Comparison of ENCODE assay signal across 16 mouse cellular contexts in genomic region chr12:27838955-27839354, GRCm38 (mm10).
DNase-seq lines count a peak whose midpoint lies in the region; ATAC-seq and TF ChIP-seq lines count a peak whose summit lies in the region.
"Had no signal": no experiment of that assay in that cellular context is flagged by ENCODE, and none has a peak within 500 bp of the region (broad histone marks: within the 10 kb centered on the region; RNA-seq: fewer than 3 reads in every experiment).

No protein-coding gene starts in this region.

- TF ChIP-seq CTCF in brain, embryonic 14.5 days (IDR thresholded peaks at IDR 0.05; ENCODE audit: borderline replicate concordance, extremely low read depth, insufficient read depth, insufficient read length): no peak

- intact Hi-C loops in gastrocnemius, postnatal 36 days (cut with DNase I): no loop called here

- no peak overlapping the region for H3K4me3 ChIP-seq in forebrain, embryonic 14.5 days (ENCODE audit: low read depth, low read length)
- no peak overlapping the region for H3K4me3 ChIP-seq in forebrain, embryonic 11.5 days (ENCODE audit: low read depth, low read length)
- H3K4me3 ChIP-seq in forebrain, embryonic 16.5 days (replicated peaks; ENCODE audit: low read length): no peak overlapping the region
- H3K4me3 ChIP-seq: embryonic facial prominence, embryonic 10.5 days; embryonic facial prominence, embryonic 12.5 days had no signal

- no peaks in the 10 kb centered on the region for H3K4me1 ChIP-seq in forebrain, embryonic 14.5 days (ENCODE audit: control insufficient read depth, insufficient read depth, low read length)
- H3K4me1 ChIP-seq in forebrain, embryonic 11.5 days (replicated peaks; ENCODE audit: control insufficient read depth, insufficient read depth, low read length): no peaks in the 10 kb centered on the region
- H3K4me1 ChIP-seq in forebrain, embryonic 16.5 days (replicated peaks; ENCODE audit: control insufficient read depth, insufficient read depth, low read length): peaks cover 7% of the 10 kb centered on the region; the same call in 1 of the 2 replicates
- H3K4me1 ChIP-seq: embryonic facial prominence, embryonic 10.5 days had no signal

- H3K27ac ChIP-seq in forebrain, embryonic 14.5 days (ENCODE audit: low read depth, low read length): peak overlapping the region; percentile 68
- no peak overlapping the region for H3K27ac ChIP-seq in forebrain, embryonic 11.5 days (ENCODE audit: low read depth, low read length)
- H3K27ac ChIP-seq in forebrain, embryonic 16.5 days (ENCODE audit: low read length): peak overlapping the region; percentile 83
- H3K27ac ChIP-seq: embryonic facial prominence, embryonic 10.5 days; embryonic facial prominence, embryonic 12.5 days had no signal

- no peaks in the 10 kb centered on the region for H3K36me3 ChIP-seq in forebrain, embryonic 14.5 days (ENCODE audit: control insufficient read depth, insufficient read depth, low read length)
- no peaks in the 10 kb centered on the region for H3K36me3 ChIP-seq in forebrain, embryonic 11.5 days (ENCODE audit: control insufficient read depth, insufficient read depth, low read length)
- H3K36me3 ChIP-seq in forebrain, embryonic 16.5 days (ENCODE audit: control insufficient read depth, insufficient read depth): no peaks in the 10 kb centered on the region
- H3K36me3 ChIP-seq: embryonic facial prominence, embryonic 10.5 days; embryonic facial prominence, embryonic 12.5 days had no signal

- peak; percentile 14 for DNase-seq in forebrain, embryonic 14.5 days (ENCODE audit: low spot score)
- DNase-seq in forebrain, embryonic 11.5 days (ENCODE audit: low spot score): no peak
- peak; percentile 38 for DNase-seq in brain, embryonic 14.5 days (ENCODE audit: low read depth)
- no peak for DNase-seq in gastrocnemius, postnatal 36 days
- no peak for DNase-seq in urinary bladder, postnatal 25 days (ENCODE audit: low spot score)
- DNase-seq: adrenal gland, adult 2 months; adrenal gland, postnatal 10 days; adrenal gland, postnatal 25 days; cerebellum, adult 11-12 months; cerebellum, adult 2 months; cerebellum, adult 9-10 months; cerebellum, postnatal 10 days; cerebellum, postnatal 25 days had no signal

- no peak for TF ChIP-seq POLR2A in brain, embryonic 14.5 days (IDR thresholded peaks at IDR 0.05; ENCODE audit: borderline replicate concordance, extremely low read depth, insufficient read depth, insufficient read length, poor library complexity, severe bottlenecking)

- no peaks in the 10 kb centered on the region for H3K9me3 ChIP-seq in forebrain, embryonic 14.5 days (replicated peaks; ENCODE audit: control insufficient read depth, low read length)
- H3K9me3 ChIP-seq in forebrain, embryonic 11.5 days (ENCODE audit: control insufficient read depth, low read length): no peaks in the 10 kb centered on the region
- no peaks in the 10 kb centered on the region for H3K9me3 ChIP-seq in forebrain, embryonic 16.5 days (ENCODE audit: control insufficient read depth, low read length)
- H3K9me3 ChIP-seq: embryonic facial prominence, embryonic 10.5 days; embryonic facial prominence, embryonic 12.5 days had no signal

- H3K4me2 ChIP-seq in forebrain, embryonic 14.5 days (ENCODE audit: low read length): no peak overlapping the region
- no peak overlapping the region for H3K4me2 ChIP-seq in forebrain, embryonic 11.5 days (ENCODE audit: low read depth, low read length, severe bottlenecking)
- H3K4me2 ChIP-seq in forebrain, embryonic 16.5 days (ENCODE audit: low read length): no peak overlapping the region
- H3K4me2 ChIP-seq: embryonic facial prominence, embryonic 12.5 days had no signal

- H3K27me3 ChIP-seq in forebrain, embryonic 14.5 days (replicated peaks; ENCODE audit: control insufficient read depth, insufficient read depth, low read length): no peaks in the 10 kb centered on the region
- H3K27me3 ChIP-seq in forebrain, embryonic 11.5 days (ENCODE audit: control insufficient read depth, insufficient read depth, low read length): no peaks in the 10 kb centered on the region
- no peaks in the 10 kb centered on the region for H3K27me3 ChIP-seq in forebrain, embryonic 16.5 days (replicated peaks; ENCODE audit: control insufficient read depth, insufficient read depth, low read length)
- H3K27me3 ChIP-seq: embryonic facial prominence, embryonic 12.5 days had no signal

- H3K9ac ChIP-seq in forebrain, embryonic 14.5 days (ENCODE audit: low read length): no peak overlapping the region
- no peak overlapping the region for H3K9ac ChIP-seq in forebrain, embryonic 11.5 days (ENCODE audit: low read length)
- no peak overlapping the region for H3K9ac ChIP-seq in forebrain, embryonic 16.5 days (replicated peaks; ENCODE audit: low read depth, low read length)
- H3K9ac ChIP-seq: embryonic facial prominence, embryonic 12.5 days had no signal

- ATAC-seq in forebrain, embryonic 14.5 days: peak; percentile 50; the same call in 1 of the 2 replicates
- ATAC-seq in forebrain, embryonic 11.5 days (replicated peaks; ENCODE audit: low FRiP score): no peak
- peak; percentile 65 for ATAC-seq in forebrain, embryonic 16.5 days

Comparison
In these comparisons a context has a peak if more than half of its experiments do, and no peak if none do; other contexts are left out.
1. DNase-seq: peak in forebrain, embryonic 14.5 days (single experiment) and brain, embryonic 14.5 days (single experiment); none in forebrain, embryonic 11.5 days (single experiment), gastrocnemius, postnatal 36 days (0 of 2) and urinary bladder, postnatal 25 days (single experiment).